Mouse (Mus musculus) G1E (cell line): ENCODE measurements around the gene Ppp1r12c. TPM values are rescaled to one million over a fixed set of nuclear protein-coding genes. Genes with fewer than 3 reads are reported as not detected.

Source experiments
- ATAC-seq: 2 replicates; pipeline ENCODE4 v1.8.0; 2016; ENCODE audit warnings: mild to moderate bottlenecking; ENCODE audit not compliant: insufficient number of reproducible peaks, poor library complexity, low FRiP score, severe bottlenecking; ENCODE audit errors: extremely low read depth
- DNase-seq: peaks from one replicate; pipeline ENCODE4 v3.0.0; 2012; ENCODE audit warnings: low spot score
- H3K27me3 ChIP-seq: 2 replicates; pipeline ENCODE4 v1.6.1; 2012; ENCODE audit warnings: mild to moderate bottlenecking, low read length, inconsistent platforms; ENCODE audit not compliant: insufficient read depth
- H3K36me3 ChIP-seq: replicated peaks from 2 replicates; pipeline ENCODE3; 2012; ENCODE audit warnings: mild to moderate bottlenecking, inconsistent platforms
- H3K4me1 ChIP-seq: 2 replicates; pipeline ENCODE4 v1.6.1; 2012; ENCODE audit warnings: low read depth, low read length, inconsistent platforms, mixed read lengths; ENCODE audit not compliant: insufficient read depth
- H3K4me3 ChIP-seq: 2 replicates; pipeline ENCODE4 v1.5.1; 2012; ENCODE audit warnings: low read depth, mild to moderate bottlenecking, inconsistent platforms, low read length, moderate library complexity, mixed read lengths
- H3K9me3 ChIP-seq: replicated peaks from 2 replicates; pipeline ENCODE4 v1.6.1; 2012; ENCODE audit warnings: inconsistent platforms
- CTCF ChIP-seq: IDR thresholded peaks from 2 replicates; pipeline ENCODE4 v1.5.1; 2012; ENCODE audit warnings: low read depth, low read length, inconsistent platforms, mixed read lengths
- GATA1 ChIP-seq: IDR thresholded peaks from 2 replicates; pipeline ENCODE4 v1.6.1; 2012; ENCODE audit warnings: borderline replicate concordance, low read length, inconsistent platforms, mixed read lengths
- GATA2 ChIP-seq: IDR thresholded peaks from 2 replicates; pipeline ENCODE4 v1.6.1; 2012; ENCODE audit warnings: low read depth, low read length, inconsistent platforms, borderline replicate concordance
- POLR2AphosphoS5 ChIP-seq: IDR thresholded peaks from 2 replicates; pipeline ENCODE4 v1.6.1; 2012; ENCODE audit warnings: low read depth, low read length, inconsistent platforms; ENCODE audit not compliant: insufficient replicate concordance
- TAL1 ChIP-seq: conservative IDR thresholded peaks from 2 replicates; pipeline ENCODE4 v1.6.1; 2012; ENCODE audit warnings: low read depth, low read length, inconsistent platforms, mixed read lengths
- polyA plus RNA-seq: library from polyadenylated mRNA; stranded (reverse); fragments of >175 nt; gene quantifications from 2 replicates; pipeline ENCODE4 v1.2.3, GENCODE M21; 2012
- total RNA-seq, 2 experiments: library from RNA; stranded (forward) in 1 of 2; stranded (reverse) in 1 of 2; fragments of 200-1000 nt in 1 of 2; fragments of >200 nt in 1 of 2; fragmentation: Nextera tagmentation in 1 of 2; gene quantifications; 2 replicates each; pipeline ENCODE4 v1.2.3; 2014 to 2017

Ppp1r12c gene
- total and polyA plus RNA-seq, 3 experiments: 91.1 to 173 (median 91.9) TPM

DNA sequence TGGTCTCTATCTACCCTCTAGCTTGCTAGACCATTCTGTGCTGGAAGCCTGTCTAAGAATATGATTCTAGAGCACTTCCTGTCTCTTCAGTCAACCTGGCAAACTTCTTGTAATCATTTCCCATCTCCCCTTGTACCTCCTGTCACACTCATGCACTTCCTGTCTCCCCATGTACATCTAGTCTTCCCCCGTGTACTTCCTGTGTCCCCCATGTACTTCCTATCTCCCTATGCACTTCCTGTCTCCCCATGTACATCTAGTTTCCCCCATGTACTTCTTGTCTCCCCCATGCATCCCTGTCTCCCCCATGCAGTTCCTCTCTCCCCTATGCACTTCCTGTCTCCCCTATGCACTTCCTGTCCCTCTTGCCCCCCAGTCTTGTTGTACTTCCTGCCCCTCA is 17.0 kb upstream of the Ppp1r12c start:
- Histone ChIP-seq H3K4me3 (no peak overlapping the region), H3K9me3 (no peaks in the 10 kb centered on the region), H3K27me3 (peaks cover 41% of the 10 kb centered on the region), H3K36me3 (no peaks in the 10 kb centered on the region), H3K4me1 (peaks cover 14% of the 10 kb centered on the region)
- ATAC-seq: peak; percentile 15; the same call in 1 of the 2 replicates
- no peak for TF ChIP-seq POLR2AphosphoS5
- no peak for TF ChIP-seq CTCF
- TF ChIP-seq TAL1: no peak
- no peak for TF ChIP-seq GATA2
- no peak for TF ChIP-seq GATA1
- DNase-seq: peak; percentile 22

DNA sequence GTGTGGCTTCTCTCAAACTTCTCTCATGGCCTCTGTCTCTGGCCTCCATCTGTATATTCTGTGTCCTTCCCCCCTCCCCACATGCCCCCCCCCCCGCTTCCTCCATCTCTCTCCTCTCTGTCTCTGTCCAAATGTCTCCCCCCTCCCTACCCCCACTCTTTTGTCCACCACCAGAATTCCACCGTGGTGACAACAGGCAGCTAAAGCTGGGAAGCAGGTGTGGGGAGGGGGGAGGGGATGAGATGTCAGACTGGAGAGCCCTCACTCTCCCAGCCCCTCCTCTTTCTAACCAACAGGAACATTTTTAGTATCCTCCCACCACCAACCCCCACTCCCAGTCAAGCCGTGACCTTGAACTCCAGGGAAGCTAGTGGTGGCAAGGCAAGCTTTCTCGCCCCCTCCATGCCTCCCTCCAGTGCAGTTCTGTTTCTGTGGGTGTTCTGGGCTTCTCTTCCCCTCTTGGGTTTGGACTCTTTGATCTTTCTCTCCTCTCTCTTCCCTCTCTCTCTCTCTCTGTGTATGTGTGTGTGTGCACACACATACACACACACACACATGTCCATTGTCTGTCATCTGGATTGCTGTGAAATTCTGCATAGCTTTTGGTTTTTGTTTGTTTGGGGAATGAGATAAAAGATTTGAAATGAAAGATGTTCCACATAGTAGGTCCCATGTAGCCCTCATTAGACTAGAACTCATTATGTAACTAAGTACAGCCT is 15.0 kb upstream of the Ppp1r12c start, which contains the start of gene Tnnt1:
TSS of gene Tnnt1 (minus strand) at position 51 of the 719 bp plus-strand sequence.
- no peak for ATAC-seq
- Histone ChIP-seq H3K4me1 (peaks cover 16% of the 10 kb centered on the region), H3K9me3 (no peaks in the 10 kb centered on the region), H3K4me3 (no peak within 1 kb of the TSS), H3K27me3 (peaks cover 33% of the 10 kb centered on the region), H3K36me3 (no peaks in the 10 kb centered on the region)
- TF ChIP-seq GATA1 (no peak), POLR2AphosphoS5 (no peak), TAL1 (no peak), GATA2 (no peak), CTCF (no peak)
- no peak for DNase-seq

DNA sequence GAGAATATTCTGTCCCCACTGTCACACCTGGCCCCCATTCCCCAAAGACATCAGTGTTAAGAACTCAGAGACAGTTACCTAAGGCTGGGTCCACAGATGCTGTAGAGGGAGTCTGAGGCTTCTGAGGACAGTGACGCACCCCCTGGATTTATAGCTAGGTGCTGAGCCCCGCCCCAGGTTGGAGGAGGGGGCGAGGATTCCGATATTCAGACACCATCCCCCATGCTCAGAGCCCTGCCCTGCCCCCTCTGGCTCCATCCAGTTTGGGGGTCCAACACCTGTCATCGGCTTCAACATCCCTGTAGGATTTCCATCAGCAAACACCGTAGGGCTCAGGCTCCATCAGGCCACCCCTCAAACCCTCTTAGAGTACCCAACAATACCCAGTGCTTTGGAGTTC is 14.4 kb upstream of the Ppp1r12c start:
- ATAC-seq (no peak), DNase-seq (no peak)
- no peaks in the 10 kb centered on the region for H3K36me3 ChIP-seq
- H3K9me3 ChIP-seq: no peaks in the 10 kb centered on the region
- H3K4me3 ChIP-seq: no peak overlapping the region
- peaks cover 33% of the 10 kb centered on the region for H3K27me3 ChIP-seq
- TF ChIP-seq POLR2AphosphoS5 (no peak), CTCF (no peak), GATA1 (no peak), GATA2 (no peak), TAL1 (no peak)
- H3K4me1 ChIP-seq: peaks cover 12% of the 10 kb centered on the region

DNA sequence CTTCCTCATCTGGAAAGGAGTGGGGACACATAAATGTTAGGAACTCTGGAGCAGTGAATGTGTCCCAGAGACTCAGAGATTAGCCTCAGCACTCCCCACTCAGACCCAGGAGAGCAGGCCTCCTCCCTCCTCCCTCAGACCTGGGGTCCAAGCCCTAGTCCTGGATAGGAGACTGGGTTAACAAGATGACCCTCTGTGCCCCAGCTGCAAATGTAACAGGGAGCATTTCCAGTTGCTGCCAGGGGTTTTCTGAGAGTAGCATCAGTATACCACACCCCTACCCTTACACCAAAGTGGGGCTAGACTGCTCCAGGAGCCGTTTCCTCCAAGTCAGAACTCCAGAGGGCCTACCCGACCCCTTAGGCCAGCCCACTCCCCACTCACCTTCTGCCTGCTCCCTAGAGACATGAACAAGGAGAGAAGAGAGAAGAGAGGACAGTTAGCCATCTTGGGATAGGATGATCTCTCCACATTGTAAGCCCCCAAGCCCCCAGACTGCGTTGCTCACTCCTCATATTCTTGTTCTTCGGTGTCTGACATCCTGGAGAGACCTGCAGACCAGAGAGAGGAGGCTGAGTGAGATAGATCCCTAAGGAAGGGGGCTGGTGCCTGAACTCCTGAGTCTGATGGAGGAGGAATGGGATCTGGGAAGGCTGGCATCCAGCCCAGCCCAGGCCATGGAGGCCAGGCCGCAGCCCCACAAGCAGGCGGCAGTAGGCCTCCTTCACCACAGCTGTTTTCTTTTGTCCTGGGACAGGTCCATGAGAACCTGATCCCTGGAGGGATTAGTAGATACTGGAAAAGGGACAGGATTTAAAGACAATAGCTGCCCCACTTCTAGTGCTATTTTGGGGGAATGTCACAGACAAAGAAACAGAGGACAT is 12.6 kb upstream of the Ppp1r12c start:
- H3K4me3 ChIP-seq: no peak overlapping the region
- no peaks in the 10 kb centered on the region for H3K9me3 ChIP-seq
- ATAC-seq (no peak), DNase-seq (no peak)
- H3K27me3 ChIP-seq: peaks cover 28% of the 10 kb centered on the region
- H3K4me1 ChIP-seq: peaks cover 18% of the 10 kb centered on the region
- no peaks in the 10 kb centered on the region for H3K36me3 ChIP-seq
- TF ChIP-seq POLR2AphosphoS5 (no peak), TAL1 (no peak), GATA1 (no peak), GATA2 (no peak), CTCF (no peak)

DNA sequence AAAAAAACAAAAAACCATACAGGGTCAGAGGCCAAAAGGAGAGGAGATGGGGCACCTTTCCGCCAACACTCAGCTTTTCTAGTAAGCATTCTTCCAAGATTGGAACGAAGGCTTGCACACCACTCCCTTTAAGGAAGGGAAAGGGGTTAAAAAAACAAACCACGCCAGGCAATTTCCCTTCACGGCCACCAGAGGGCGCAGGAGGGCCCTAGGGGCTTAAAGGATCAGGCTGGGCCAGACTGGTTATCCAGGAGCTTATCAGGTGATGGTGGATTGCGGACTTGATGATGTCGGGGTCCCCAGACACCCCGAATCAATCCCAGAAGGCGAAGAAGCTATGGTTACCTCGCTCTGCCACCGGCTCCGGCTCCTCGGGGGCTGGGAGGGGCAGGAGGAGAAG is 11.8 kb upstream of the Ppp1r12c start:
- no peaks in the 10 kb centered on the region for H3K9me3 ChIP-seq
- peak; percentile 48 for ATAC-seq

More for the DNA sequence above, 11.8 kb upstream of the Ppp1r12c start:
- H3K36me3 ChIP-seq: no peaks in the 10 kb centered on the region
- DNase-seq: peak; percentile 73
- H3K27me3 ChIP-seq: peaks cover 28% of the 10 kb centered on the region
- H3K4me1 ChIP-seq: peaks cover 23% of the 10 kb centered on the region
- TF ChIP-seq GATA1 (no peak), TAL1 (no peak), GATA2 (no peak), CTCF (peak; percentile 88)
- no peak overlapping the region for H3K4me3 ChIP-seq
